Mouse (Mus musculus) brain, embryonic 14.5 days (tissue): ENCODE data around the gene Vmn1r22.

ENCODE experiments used
- CTCF ChIP-seq: fragments of 200-500 bp; IDR thresholded peaks from 2 replicates; pipeline ENCODE4 v1.5.1; 2012; ENCODE audit warnings: inconsistent platforms, mild to moderate bottlenecking, moderate library complexity, borderline replicate concordance; ENCODE audit not compliant: insufficient read depth, insufficient read length; ENCODE audit errors: extremely low read depth
- POLR2A ChIP-seq: fragments of 200-500 bp; IDR thresholded peaks from 2 replicates; pipeline ENCODE4 v1.6.1; 2012; ENCODE audit warnings: mild to moderate bottlenecking, inconsistent platforms, borderline replicate concordance; ENCODE audit not compliant: poor library complexity, insufficient read depth, insufficient read length, severe bottlenecking; ENCODE audit errors: extremely low read depth

DNA sequence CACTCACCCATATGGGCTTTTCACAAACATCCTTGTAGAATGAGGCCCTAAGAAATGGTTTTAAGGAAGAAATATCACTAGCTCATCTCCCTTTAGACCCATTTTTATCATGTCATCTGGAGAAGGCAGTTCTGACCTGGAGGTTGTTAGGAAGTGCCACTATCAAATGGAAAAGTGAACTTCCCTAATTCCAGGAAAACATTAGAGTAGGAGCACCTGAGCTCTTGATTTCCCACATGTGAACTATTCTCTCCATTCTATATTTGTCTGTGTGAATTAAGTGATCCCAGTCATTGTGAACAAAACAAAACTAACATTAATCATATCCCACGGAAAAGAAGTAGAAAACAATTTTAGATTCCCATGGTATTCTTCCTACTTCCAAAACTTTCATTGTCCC, at the start of gene Vmn1r22:
- TF ChIP-seq CTCF (no peak), POLR2A (no peak)
